Mouse (Mus musculus) liver, adult 2 months (tissue): ENCODE data around the gene Gm4450.
"Not testable (repeated sequence)": the region's sequence is repeated elsewhere in the genome, so short reads cannot be mapped to it uniquely, and the experiment has no call there.

ENCODE experiments used
- CTCF ChIP-seq: fragments of 200-500 bp; IDR thresholded peaks from 2 replicates; pipeline ENCODE4 v1.5.1; 2011; ENCODE audit warnings: low read depth, low read length, control low read depth
- POLR2A ChIP-seq: fragments of 200-500 bp; IDR thresholded peaks from 2 replicates; pipeline ENCODE4 v1.6.1; 2011; ENCODE audit warnings: low read length, control low read depth; ENCODE audit not compliant: insufficient read depth; ENCODE audit errors: extremely low read depth

DNA sequence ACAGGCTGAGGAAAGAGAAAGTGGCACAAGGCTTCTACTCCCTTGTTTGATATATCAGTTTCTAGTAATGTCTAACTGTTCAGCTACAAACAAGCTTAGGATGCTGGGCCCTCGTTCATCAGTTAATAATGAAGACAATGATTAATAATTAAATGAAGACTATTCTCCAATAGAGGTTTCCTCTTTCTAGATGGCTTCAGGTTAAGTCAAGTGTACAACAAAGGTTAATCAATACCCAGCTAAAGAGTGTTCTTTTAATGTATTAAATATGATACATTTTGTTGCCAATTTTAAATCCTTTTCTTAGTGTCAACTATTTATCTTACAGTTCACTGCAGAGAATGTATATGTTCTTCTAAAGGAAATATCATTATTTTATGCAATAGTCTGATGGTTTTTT, at the start of gene Gm4450:
- TF ChIP-seq CTCF, POLR2A: not testable (repeated sequence)
